Mouse (Mus musculus): ENCODE data around the gene Vasp.

DNA sequence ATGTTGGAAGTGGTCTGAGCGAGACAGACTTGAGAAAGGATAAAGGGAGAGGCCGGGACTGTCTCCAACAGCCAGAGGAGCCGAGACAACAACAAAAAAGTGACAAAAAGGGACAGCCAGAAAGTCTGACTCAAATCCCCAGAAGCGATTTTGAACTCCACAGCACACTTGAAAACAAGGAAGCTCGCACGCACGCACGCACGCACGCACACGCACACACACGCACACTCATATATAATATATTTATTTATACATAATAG, 31.4 kb upstream of the Vasp start:
- no peak for TF ChIP-seq TAL1 (IDR thresholded peaks at IDR 0.05; ENCODE audit: low read length)
- no peak for TF ChIP-seq GATA1 (IDR thresholded peaks at IDR 0.05; ENCODE audit: low read length)

Data from erythroblast, embryonic 14.5 days (primary cell).